Mouse (Mus musculus): Measurements from ENCODE around the gene Gpx4.

DNA sequence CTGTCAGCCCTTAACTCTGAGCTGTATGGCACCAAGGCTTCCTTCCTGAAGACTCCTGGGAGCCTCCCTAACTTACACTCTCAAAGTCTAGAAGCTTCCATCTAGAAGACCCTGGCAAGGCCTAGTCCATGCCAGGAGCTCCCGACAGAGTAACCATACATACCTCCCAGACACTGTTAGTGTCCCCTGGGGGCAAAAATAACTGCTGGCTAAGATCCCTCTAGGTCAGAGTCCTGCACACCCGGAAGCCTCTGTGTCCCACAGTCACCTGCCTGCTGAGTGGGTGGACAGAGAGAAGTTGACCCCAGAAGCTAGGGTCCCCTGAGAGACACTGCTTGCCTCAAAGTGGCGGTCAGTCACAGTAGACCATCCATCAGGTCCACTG, 24.5 kb downstream of the Gpx4 start:
- TF ChIP-seq CTCF (IDR thresholded peaks at IDR 0.05; ENCODE audit: borderline replicate concordance, extremely low read depth, insufficient read depth, insufficient read length) (no peak), POLR2A (IDR thresholded peaks at IDR 0.05; ENCODE audit: borderline replicate concordance, extremely low read depth, insufficient read depth, insufficient read length, poor library complexity, severe bottlenecking) (no peak)

Data from brain, embryonic 14.5 days (tissue).